Mouse (Mus musculus) gonadal fat pad, adult 2 months (tissue): ENCODE results near the gene Myh11. TPM values are rescaled to one million over a fixed set of nuclear protein-coding genes. Genes with fewer than 3 reads are reported as not detected.
A peak's percentile ranks its signal among the peaks of the same experiment; 100 is the strongest.

Experiments
- DNase-seq: peaks from one replicate; pipeline ENCODE4 v3.0.0-alpha.2; 2012; ENCODE audit warnings: low read depth
- polyA plus RNA-seq: library from polyadenylated mRNA; depleted of rRNA; stranded (reverse); fragments of >200 nt; gene quantifications from 2 replicates; pipeline ENCODE4 v1.2.3, GENCODE M21; 2012; rRNA removed

Myh11 gene
- 119 and 132 TPM in 2 replicates for polyA plus RNA-seq

GRCm38 (mm10) chr16:14291223-14291622 is at the start of gene Myh11:
TSS of gene Myh11 (minus strand) at chr16:14291372.
- no peak for DNase-seq

DNA sequence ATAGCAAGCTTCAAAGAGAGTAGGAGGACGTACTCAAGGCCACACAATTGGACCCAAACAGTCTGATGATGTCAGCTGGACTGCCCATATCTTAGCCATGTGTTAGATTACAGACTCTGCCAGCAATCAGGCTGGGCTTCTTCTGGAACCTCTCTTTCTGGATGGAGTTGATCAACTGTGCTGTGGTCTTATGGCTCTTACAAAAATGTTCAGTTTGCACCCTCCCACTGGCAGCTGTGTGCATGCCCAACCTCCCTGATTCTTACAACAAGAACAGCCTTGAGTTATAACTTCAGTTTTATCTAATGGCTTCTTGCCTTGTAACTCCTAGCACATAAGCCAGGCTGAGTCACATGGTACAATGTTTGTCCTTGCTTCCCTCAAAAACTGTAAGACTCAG is 37.0 kb upstream of the Myh11 start:
- DNase-seq = no peak

GRCm38 (mm10) chr16:14320494-14320893 is 29.3 kb upstream of the Myh11 start:
- no peak for DNase-seq

DNA sequence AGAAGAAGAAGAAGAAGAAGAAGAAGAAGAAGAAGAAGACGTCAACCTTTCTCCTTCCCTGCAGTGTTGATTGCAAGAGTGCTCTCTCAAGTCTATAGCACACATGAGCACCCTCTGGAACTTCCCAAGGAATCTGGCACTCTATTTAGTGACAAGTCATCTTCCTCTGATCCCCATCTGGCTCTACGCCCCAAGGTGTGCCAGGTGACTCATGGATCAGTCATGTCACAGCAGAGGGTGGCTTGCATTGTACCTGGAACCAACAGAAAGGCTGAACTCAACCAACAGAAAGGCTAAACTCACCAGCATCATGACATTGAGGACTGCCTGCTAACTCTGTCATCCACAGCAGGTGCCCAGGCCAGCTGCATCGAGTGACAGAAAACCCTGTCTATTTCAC is 28.5 kb upstream of the Myh11 start:
- DNase-seq = peak; percentile 10

DNA sequence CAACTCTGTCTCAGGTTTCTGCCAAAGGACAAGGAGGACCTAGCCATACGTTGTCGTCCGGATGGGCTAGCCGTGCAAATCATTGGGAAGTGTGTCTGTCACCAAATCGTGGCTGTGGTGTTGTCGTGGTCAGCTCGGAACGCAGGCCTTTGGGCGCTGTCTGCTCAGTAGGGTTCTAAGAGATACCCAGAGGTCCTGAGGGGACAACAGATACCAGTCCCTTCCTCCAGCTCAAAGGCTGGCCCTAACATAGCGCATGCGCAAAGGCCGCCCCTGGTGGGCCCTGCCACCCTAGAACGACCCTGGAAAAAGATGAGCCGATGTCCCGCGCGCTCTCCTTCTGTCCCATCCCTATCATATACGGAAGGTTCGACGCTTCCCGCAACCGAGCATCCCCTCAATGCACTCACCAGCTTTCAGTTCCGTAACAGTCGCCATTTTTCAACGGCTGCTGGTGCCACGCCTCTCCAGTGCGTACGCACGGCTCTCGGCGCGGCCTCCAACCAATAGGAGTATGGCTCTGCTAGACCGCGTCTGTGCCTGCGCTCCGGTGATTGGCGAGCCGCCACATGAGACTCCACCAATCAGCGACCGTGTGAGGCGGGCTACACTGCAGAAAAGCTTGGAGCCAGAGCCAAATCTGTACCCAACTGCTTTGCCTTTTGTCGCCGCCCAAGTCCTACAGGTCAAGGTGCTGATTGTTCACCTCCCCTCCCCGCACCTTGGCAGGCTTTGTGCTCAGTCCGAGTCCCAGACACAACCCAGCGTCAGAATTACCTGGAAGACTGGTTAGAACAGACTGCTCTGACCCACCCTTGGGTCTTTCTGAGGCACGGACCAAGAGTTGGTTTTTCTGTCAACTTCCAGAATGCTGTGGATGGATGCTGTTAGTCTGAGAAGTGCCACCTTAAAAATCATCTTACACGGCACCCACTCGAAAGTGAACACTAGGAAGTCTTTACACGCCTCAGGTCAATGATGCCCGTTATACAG is 26.0 kb upstream of the Myh11 start, which contains the start of gene Fopnl:
Gene Fopnl (minus strand): TSS at position 522 of the 993 bp plus-strand sequence.
- peak; percentile 64 for DNase-seq

DNA sequence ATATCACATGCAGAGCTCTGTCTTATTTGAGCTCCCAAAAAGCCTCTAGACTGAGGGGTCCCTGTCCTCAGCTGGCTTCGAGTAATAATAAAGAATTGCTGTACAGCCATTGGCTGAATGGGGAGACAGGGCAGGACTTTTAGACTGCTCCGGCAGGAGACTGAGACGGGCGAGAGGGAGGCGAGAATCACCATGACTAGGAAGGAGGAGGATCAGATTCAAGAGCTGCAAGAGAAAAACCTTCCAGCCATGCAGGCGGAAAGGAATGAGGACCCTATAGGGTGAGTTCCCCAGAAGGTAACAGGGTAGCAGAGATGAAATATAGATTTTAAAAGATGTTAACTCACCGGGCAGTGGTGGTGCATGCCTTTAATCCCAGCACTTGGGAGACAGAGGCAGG is 21.7 kb upstream of the Myh11 start:
- DNase-seq = no peak

- DNase-seq = no peak
Measured at GRCm38 (mm10) chr16:14311371-14311770, 20.2 kb upstream of the Myh11 start.

GRCm38 (mm10) chr16:14309833-14310232 is 18.7 kb upstream of the Myh11 start:
- no peak for DNase-seq

DNA sequence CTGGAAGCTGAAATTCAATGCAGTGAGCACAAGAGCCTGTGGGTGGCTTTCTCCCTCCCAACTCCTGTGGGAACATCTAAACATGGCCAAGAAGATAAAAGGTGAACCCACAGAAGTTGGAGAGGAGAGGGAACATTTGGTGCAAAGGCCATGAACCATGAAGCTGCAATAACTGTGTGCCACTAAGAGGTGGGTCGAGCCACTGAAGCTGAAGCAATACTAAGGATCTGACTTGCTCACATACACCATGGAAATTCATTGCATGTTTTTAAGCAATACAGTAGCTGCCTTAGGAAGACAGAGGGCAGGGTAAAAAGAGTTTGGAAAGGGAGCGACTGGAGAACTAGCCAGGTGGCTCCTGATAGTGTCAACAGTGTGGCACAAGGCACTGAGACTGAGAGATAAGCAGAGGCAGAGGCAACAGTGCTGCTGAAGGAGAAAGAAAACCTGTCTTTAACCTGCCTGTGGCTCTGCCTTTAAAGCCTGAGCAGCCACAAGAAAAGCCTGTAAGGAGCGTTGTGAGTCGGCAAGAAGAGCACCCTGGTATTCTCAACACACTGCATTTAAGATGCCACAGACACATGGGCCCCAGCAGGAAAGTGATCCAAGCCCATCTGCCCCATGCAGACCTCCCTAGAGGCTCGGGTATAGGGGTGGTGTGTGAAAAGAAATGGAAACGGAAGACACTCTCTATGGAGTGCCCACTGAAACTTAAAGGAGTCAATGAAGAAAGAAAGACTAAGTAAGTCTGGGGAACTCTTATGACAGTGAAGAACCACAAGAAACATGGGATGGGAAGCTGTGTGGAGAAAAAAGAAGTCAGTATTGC is 17.3 kb upstream of the Myh11 start:
- peak; percentile 5 for DNase-seq

GRCm38 (mm10) chr16:14307373-14307772 is 16.2 kb upstream of the Myh11 start:
- no peak for DNase-seq

GRCm38 (mm10) chr16:14306451-14306850 is 15.3 kb upstream of the Myh11 start:
- DNase-seq = no peak

GRCm38 (mm10) chr16:14304791-14305190 is 13.6 kb upstream of the Myh11 start:
- no peak for DNase-seq

DNA sequence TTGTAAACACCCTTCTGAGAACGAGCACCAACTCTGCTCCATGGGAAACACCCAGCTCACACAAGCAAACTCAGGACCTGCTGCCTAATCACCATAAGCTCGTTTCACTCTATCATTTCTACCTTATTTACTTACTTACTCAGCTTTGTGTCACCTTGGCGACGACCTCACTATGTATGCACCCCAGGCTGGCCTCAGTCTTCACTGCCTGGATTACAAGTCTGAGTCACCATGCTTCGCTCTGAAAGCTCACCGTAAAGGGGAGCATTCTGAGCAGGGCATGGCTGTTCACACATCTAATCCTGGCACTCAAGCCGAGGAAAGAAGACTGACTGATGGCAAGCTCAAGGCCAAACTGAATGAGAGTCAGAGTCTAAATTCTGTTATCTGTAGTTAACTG is 12.5 kb upstream of the Myh11 start:
- no peak for DNase-seq

DNA sequence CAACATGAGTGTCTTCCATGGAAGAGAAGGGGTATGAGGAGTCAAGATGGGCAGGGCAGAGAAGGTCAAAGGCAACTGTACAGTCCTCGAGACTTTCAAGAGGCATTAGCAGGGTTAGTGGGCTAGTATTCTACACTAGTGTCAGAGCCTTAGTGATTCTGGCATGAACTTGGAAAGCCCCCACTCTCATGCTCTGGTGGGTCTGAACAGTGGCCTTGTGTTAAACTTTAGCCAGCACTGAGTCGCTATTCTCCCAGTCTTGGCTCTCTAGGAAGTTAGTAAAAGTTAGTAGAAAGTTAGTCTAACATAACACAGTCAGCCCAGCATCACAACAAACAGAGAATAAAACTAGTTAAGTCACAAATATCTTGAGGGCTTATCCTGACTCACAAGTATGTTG is 12.0 kb upstream of the Myh11 start:
- DNase-seq = no peak

- no peak for DNase-seq
Measured at GRCm38 (mm10) chr16:14298461-14298860, 7.3 kb upstream of the Myh11 start.

DNA sequence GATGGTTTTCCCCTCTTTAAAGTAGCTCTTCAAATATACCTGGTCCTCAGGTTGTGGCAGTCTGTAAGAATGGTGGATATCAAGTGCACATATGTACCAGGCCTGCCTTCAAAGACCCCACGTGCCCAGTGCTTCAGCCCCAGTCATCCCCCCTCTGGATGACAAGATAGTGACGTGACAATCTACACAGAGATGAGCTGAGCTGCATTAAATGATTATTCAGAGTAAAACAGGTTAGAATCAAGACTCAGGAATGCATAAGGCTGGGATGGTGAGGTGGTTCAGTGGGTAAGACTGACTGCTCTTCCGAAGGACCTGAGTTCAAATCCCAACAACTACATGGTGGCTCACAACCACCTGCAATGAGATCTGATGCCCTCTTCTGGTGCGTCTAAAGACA is 6.6 kb upstream of the Myh11 start:
- no peak for DNase-seq

DNA sequence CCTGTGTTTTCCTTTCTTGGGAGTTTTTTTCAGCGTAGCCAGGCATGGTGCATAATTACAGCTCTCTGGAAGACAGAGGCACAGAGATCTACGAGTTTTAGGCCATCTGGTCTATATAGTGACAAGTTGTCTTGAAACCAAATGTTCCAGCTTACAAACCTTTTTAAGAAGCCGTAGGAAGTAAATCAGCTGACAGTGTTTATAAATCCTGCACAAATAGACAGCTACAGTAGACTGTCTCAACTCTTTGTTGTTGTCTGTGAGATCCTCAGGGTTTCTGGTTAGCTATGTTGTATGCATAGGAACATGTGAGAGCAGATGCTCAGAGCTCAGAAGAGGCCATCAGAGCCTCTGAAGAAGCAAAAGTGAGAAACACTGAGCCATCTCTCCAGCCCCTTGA is 6.0 kb upstream of the Myh11 start:
- DNase-seq = no peak

DNA sequence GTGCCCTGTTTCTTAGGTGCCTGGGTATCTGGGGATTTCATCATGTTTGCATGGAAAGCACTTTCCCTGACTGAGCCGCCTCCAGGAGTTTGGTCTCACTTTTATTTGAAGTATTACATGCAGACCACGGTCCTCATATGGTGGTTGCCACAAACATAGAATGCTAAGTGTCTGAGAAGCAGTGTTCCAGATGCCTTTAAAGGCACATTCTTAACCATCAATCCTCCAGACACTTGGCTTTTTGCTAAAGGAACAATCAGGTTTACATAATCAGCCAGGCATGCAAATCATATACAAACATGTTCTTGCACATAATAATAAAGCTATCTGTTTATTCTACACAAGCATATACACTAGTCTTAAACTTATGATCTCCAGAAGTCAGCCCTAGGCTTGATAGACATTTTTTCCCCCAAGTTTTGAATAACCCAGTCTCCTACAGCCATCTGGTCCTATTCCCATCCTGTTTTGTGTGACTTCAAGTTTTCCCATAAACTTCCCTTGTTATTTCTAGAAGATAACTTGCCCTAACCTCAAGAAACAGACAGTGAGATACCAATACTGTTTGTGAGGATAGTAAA is 5.5 kb upstream of the Myh11 start:
- no peak for DNase-seq

DNA sequence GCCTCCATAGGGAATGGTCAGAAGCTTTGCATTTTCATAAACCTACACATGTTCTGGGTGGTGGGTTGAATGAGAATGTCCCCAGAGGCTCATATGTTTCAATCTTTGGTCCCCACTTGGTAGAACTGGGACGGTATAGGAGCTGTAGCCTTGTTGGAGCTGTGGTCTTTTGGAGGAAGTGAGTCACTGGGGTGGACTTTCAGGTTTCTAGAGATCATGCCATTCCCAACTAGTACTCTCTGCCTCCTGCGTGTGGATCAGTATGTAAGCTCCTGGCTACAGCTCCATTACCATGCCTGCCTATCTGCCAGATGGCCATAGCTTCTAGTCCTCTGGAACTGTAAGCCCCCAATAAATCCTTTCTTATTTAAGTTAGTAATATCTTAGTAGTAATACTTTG is 4.1 kb upstream of the Myh11 start:
- no peak for DNase-seq

DNA sequence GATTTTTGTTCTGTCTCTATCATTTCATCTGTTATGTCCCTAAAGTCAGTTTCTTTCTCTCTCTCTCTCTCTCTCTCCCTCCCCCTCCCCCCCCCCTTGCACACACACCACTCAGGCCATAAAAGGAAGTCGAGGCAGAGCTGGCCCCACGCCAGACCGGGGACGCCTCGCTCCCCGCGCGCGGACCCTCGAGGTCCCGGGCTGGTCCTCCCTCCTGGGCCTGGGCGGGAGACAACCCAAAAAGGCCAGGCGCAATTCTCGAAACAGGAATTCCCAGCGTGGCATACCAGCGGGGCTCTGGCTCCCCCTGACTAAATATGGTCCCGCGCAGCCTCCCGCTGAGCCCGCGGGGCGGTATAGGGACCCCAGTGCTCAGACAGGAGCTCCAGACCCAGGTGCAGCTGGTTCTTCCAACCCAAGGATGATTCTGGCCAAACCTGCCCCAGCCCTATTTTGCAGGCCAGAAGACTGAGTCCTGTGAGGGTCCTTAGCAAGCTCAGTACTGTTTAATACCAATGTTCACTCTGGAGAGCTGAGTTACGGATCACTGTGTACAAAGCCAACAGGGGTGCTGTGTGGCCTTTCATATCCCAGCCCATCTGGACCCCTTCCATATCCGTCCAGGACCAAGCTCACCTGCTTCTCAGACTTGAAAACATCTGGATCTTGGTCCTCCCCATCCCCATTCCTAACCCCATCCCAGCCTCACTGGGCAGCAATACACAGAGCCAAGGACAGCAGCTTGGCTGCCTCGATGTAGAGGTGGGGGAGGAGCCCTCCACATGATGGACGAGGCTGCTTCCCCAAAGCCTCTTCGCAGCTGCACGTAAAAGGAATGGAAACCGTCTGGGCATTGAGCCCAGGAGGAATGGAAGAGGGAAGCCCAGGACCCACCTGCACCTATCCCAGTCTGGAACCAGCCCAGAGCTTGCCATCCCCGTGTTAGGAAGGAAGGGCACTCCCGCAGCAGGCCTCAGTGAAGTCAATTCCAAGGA is 1.3 kb upstream of the Myh11 start:
- DNase-seq = no peak

- no peak for DNase-seq
Measured at GRCm38 (mm10) chr16:14272374-14272965, 18.7 kb downstream of the Myh11 start.
